Mouse (Mus musculus) MEL (cell line): ENCODE measurements around the gene Rabgap1l. TPM values are rescaled to one million over a fixed set of nuclear protein-coding genes. Genes with fewer than 3 reads are reported as not detected.
A peak's percentile ranks its signal among the peaks of the same experiment; 100 is the strongest.

Experiments used
- DNase-seq: peaks from one replicate; pipeline ENCODE4 v3.0.0; 2011; ENCODE audit warnings: low read depth, low spot score
- H3K27ac ChIP-seq: 2 replicates; pipeline ENCODE4 v1.5.1; 2012; ENCODE audit warnings: low read depth, mild to moderate bottlenecking, control low read depth, low read length, moderate library complexity; ENCODE audit not compliant: control insufficient read depth
- H3K27me3 ChIP-seq, 2 experiments: fragments of 150-350 bp in 1 of 2; sonication (generic) in 1 of 2; 2 replicates each; pipeline ENCODE4 v1.6.1; 2012; ENCODE audit warnings: low read length in 2 of 2, mild to moderate bottlenecking in 2 of 2, improper control_type of control experiment in 1 of 2, moderate library complexity in 1 of 2; ENCODE audit not compliant: insufficient read depth in 2 of 2, control insufficient read depth in 1 of 2
- H3K36me3 ChIP-seq, 2 experiments: 2 replicates each; pipeline ENCODE4 v1.6.1; 2012 to 2014; ENCODE audit warnings: low read length in 2 of 2, improper control_type of control experiment in 1 of 2, inconsistent platforms in 1 of 2, mild to moderate bottlenecking in 1 of 2; ENCODE audit not compliant: insufficient read depth in 2 of 2, control insufficient read depth in 1 of 2
- H3K4me1 ChIP-seq, 2 experiments: fragments of 150-350 bp in 1 of 2; sonication (generic) in 1 of 2; 2 replicates each; pipeline ENCODE4 v1.6.1; 2012; ENCODE audit warnings: low read length in 2 of 2, improper control_type of control experiment in 1 of 2, mild to moderate bottlenecking in 1 of 2; ENCODE audit not compliant: insufficient read depth in 2 of 2, control insufficient read depth in 1 of 2
- H3K4me3 ChIP-seq, 2 experiments: fragments of 150-350 bp in 1 of 2; sonication (generic) in 1 of 2; 2 replicates each; pipeline ENCODE4 v1.5.1; 2012; ENCODE audit warnings: low read depth in 2 of 2, low read length in 2 of 2, mild to moderate bottlenecking in 2 of 2, moderate library complexity in 2 of 2, control low read depth in 1 of 2, improper control_type of control experiment in 1 of 2; ENCODE audit not compliant: control insufficient read depth in 1 of 2, insufficient read depth in 1 of 2
- H3K79me2 ChIP-seq: 2 replicates; pipeline ENCODE4 v1.6.1; 2012; ENCODE audit warnings: mild to moderate bottlenecking, low read length, moderate library complexity; ENCODE audit not compliant: control insufficient read depth, poor library complexity, insufficient read depth
- H3K9ac ChIP-seq: 2 replicates; pipeline ENCODE4 v1.6.1; 2012; ENCODE audit warnings: low read depth, mild to moderate bottlenecking, control low read depth, low read length, moderate library complexity; ENCODE audit not compliant: control insufficient read depth, poor library complexity, severe bottlenecking
- H3K9me3 ChIP-seq: fragments of 150-350 bp; sonication (generic); replicated peaks from 2 replicates; pipeline ENCODE4 v1.6.1; 2012; ENCODE audit warnings: mild to moderate bottlenecking, low read length, improper control_type of control experiment, moderate library complexity; ENCODE audit not compliant: insufficient read depth
- CHD2 ChIP-seq: IDR thresholded peaks from 2 replicates; pipeline ENCODE4 v1.6.1; 2011; ENCODE audit warnings: low read length, improper control_type of control experiment
- ELF1 ChIP-seq: IDR thresholded peaks from 2 replicates; pipeline ENCODE4 v1.6.1; 2014; ENCODE audit warnings: low read depth, mild to moderate bottlenecking, inconsistent platforms, low read length, improper control_type of control experiment, moderate library complexity
- ETS1 ChIP-seq: IDR thresholded peaks from 2 replicates; pipeline ENCODE4 v1.6.1; 2012; ENCODE audit warnings: low read depth, mild to moderate bottlenecking, inconsistent platforms, low read length, improper control_type of control experiment, moderate library complexity
- GABPA ChIP-seq: IDR thresholded peaks from 2 replicates; pipeline ENCODE4 v1.6.1; 2012; ENCODE audit warnings: low read depth, mild to moderate bottlenecking, inconsistent platforms, low read length, improper control_type of control experiment, moderate library complexity
- HCFC1 ChIP-seq: IDR thresholded peaks from 2 replicates; pipeline ENCODE4 v1.6.1; 2012; ENCODE audit warnings: low read depth, mild to moderate bottlenecking, inconsistent platforms, low read length, improper control_type of control experiment, moderate library complexity
- KAT2A ChIP-seq: conservative IDR thresholded peaks from 2 replicates; pipeline ENCODE4 v1.6.1; 2012; ENCODE audit warnings: low read depth, low read length, improper control_type of control experiment, inconsistent platforms
- MAFK ChIP-seq: IDR thresholded peaks from 2 replicates; pipeline ENCODE4 v1.6.1; 2011; ENCODE audit warnings: low read depth, mild to moderate bottlenecking, low read length, improper control_type of control experiment, borderline replicate concordance
- MAX ChIP-seq: IDR thresholded peaks from 2 replicates; pipeline ENCODE4 v1.6.1; 2011; ENCODE audit warnings: low read length, improper control_type of control experiment
- MAZ ChIP-seq: IDR thresholded peaks from 2 replicates; pipeline ENCODE4 v1.6.1; 2012; ENCODE audit warnings: low read depth, mild to moderate bottlenecking, inconsistent platforms, low read length, improper control_type of control experiment
- MEF2A ChIP-seq: IDR thresholded peaks from 2 replicates; pipeline ENCODE4 v1.6.1; 2014; ENCODE audit warnings: low read depth, mild to moderate bottlenecking, inconsistent platforms, low read length, improper control_type of control experiment; ENCODE audit not compliant: poor library complexity, insufficient replicate concordance, severe bottlenecking; ENCODE audit errors: extremely low read depth
- MXI1 ChIP-seq: IDR thresholded peaks from 2 replicates; pipeline ENCODE4 v1.6.1; 2011; ENCODE audit warnings: mild to moderate bottlenecking, low read depth, low read length, improper control_type of control experiment
- MYB ChIP-seq: IDR thresholded peaks from 2 replicates; pipeline ENCODE4 v1.6.1; 2011; ENCODE audit warnings: mild to moderate bottlenecking, low read depth, low read length, improper control_type of control experiment
- NELFE ChIP-seq: IDR thresholded peaks from 2 replicates; pipeline ENCODE4 v1.6.1; 2011; ENCODE audit warnings: low read depth, low read length, improper control_type of control experiment
- NRF1 ChIP-seq: IDR thresholded peaks from 2 replicates; pipeline ENCODE4 v1.6.1; 2014; ENCODE audit warnings: low read depth, mild to moderate bottlenecking, inconsistent platforms, low read length, improper control_type of control experiment, moderate library complexity; ENCODE audit not compliant: poor library complexity, insufficient read depth, severe bottlenecking
- POLR2A ChIP-seq, 2 experiments: IDR thresholded peaks; 2 replicates each; pipeline ENCODE4 v1.6.1; 2011 to 2012; ENCODE audit warnings: low read length in 2 of 2, mild to moderate bottlenecking in 2 of 2, control low read depth in 1 of 2, improper control_type of control experiment in 1 of 2, low read depth in 1 of 2, moderate library complexity in 1 of 2; ENCODE audit not compliant: control insufficient read depth in 1 of 2, insufficient read depth in 1 of 2, poor library complexity in 1 of 2
- POLR2AphosphoS2 ChIP-seq: IDR thresholded peaks from 2 replicates; pipeline ENCODE4 v1.6.1; 2011; ENCODE audit warnings: low read length, improper control_type of control experiment
- POLR2AphosphoS5 ChIP-seq: IDR thresholded peaks from 2 replicates; pipeline ENCODE4 v1.6.1; 2012; ENCODE audit warnings: low read depth, borderline replicate concordance, mild to moderate bottlenecking, inconsistent platforms, low read length, moderate library complexity, mixed read lengths
- SIN3A ChIP-seq: IDR thresholded peaks from 2 replicates; pipeline ENCODE4 v1.6.1; 2012; ENCODE audit warnings: low read length, improper control_type of control experiment, inconsistent platforms
- TCF12 ChIP-seq: IDR thresholded peaks from 2 replicates; pipeline ENCODE4 v1.6.1; 2014; ENCODE audit warnings: low read depth, mild to moderate bottlenecking, inconsistent platforms, low read length, improper control_type of control experiment, moderate library complexity
- UBTF ChIP-seq: IDR thresholded peaks from 2 replicates; pipeline ENCODE4 v1.6.1; 2012; ENCODE audit warnings: low read depth, mild to moderate bottlenecking, inconsistent platforms, low read length, improper control_type of control experiment, moderate library complexity, borderline replicate concordance; ENCODE audit not compliant: insufficient read depth
- ZKSCAN1 ChIP-seq: IDR thresholded peaks from 2 replicates; pipeline ENCODE4 v1.6.1; 2012; ENCODE audit warnings: low read depth, mild to moderate bottlenecking, inconsistent platforms, low read length, improper control_type of control experiment, moderate library complexity
- ZMIZ1 ChIP-seq: IDR thresholded peaks from 2 replicates; pipeline ENCODE4 v1.6.1; 2012; ENCODE audit warnings: low read depth, mild to moderate bottlenecking, inconsistent platforms, low read length, improper control_type of control experiment, moderate library complexity
- polyA plus RNA-seq, 2 experiments: library from polyadenylated mRNA; stranded (reverse) in 1 of 2; unstranded in 1 of 2; fragments of >175 nt in 1 of 2; fragments of >200 nt in 1 of 2; gene quantifications; 2 replicates each; pipeline versions ENCODE4 v1.2.1 to v1.2.4; 2012; ENCODE audit warnings: low replicate concordance in 2 of 2, low read depth in 1 of 2; ENCODE audit not compliant: insufficient read length in 2 of 2, insufficient read depth in 1 of 2, missing spikeins in 1 of 2
- total RNA-seq: library from RNA; depleted of rRNA; stranded (reverse); fragments of 300-350 nt; gene quantifications from 2 replicates; pipeline ENCODE4 v1.2.3, GENCODE M21; 2012; rRNA removed

Rabgap1l gene
- total RNA-seq, result 24.0 and 26.2 TPM in 2 replicates
- 10 to 100 TPM in 1 of 2 experiments, not detected in 1; 24.1 TPM for polyA plus RNA-seq

DNA sequence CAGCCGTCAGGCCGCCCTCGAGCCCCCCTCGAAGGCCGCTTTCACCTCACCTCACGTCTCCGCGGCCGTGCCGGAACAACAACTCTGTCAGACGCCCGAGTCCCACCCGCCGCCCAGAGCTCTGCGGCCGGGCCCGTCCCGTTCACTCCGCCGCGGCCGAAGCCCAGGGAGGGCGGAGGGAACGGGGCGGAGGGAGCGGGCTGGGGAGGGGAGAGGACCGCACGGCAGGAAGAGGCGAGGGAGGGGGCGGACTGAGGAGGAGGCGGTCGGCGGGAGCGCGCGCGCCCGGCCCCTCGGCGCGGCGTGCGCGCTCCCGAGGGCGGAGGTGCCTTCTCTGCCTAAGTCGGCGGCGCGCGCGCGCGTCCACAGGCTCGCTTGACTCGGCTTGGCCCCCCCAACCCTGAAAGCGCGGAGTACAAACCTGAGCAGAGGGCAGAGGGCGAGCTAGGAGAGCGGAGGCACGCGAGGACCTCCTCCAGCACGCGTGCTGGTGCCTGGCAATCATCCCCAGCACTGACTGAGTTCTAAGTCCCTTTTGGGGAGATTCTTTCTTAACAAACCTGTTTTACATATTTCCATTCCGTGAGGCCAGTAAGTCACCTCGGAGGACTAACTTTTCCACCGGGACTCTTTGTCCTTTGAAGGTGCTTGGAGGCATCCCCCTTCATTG lies at the start of gene Rabgap1l:
TSS of gene Rabgap1l (minus strand) at position 526 of the 670 bp plus-strand sequence.
- H3K27me3 ChIP-seq, result no peaks in the 10 kb centered on the region
- H3K36me3 ChIP-seq, result peaks cover 0 to 24% of the 10 kb centered on the region in 2 experiments; a peak in 2 of 4 replicates
- peak; percentile 92 for DNase-seq
- H3K9ac ChIP-seq, result peak within 1 kb of the TSS; percentile 89
- H3K4me3 ChIP-seq, result peak within 1 kb of the TSS; percentile 70 to 84
- peaks cover 15 to 33% of the 10 kb centered on the region in 2 experiments for H3K4me1 ChIP-seq
- no peaks in the 10 kb centered on the region for H3K9me3 ChIP-seq
- TF ChIP-seq MXI1, result 0 out of 2 replicates have a peak, but pooled peaks have one; percentile 21
- no peak for TF ChIP-seq CHD2
- TF ChIP-seq MAX, result no peak
- peak; percentile 36; the same call in 1 of the 2 replicates for TF ChIP-seq NRF1
- peak; percentile 62; the same call in 1 of the 2 replicates for TF ChIP-seq POLR2AphosphoS2
- TF ChIP-seq ELF1, result peak; percentile 54; the same call in 1 of the 2 replicates
- peak; percentile 37; the same call in 1 of the 2 replicates for TF ChIP-seq ETS1
- no peak for TF ChIP-seq MYB
- TF ChIP-seq HCFC1, result peak; percentile 49
- peak; percentile 34; the same call in 1 of the 2 replicates for TF ChIP-seq POLR2AphosphoS5
- TF ChIP-seq MAZ, result peak; percentile 99
- TF ChIP-seq SIN3A, result no peak; the same call in 1 of the 2 replicates
- TF ChIP-seq POLR2A (IDR thresholded peaks at IDR 0.05; ENCODE audit: control insufficient read depth in 1 of 2, insufficient read depth in 1 of 2, low read depth in 1 of 2, low read length in 2 of 2, poor library complexity in 1 of 2), result peak; percentile 69 to 82; a peak in 3 of 4 replicates
- TF ChIP-seq UBTF, result 0 out of 2 replicates have a peak, but pooled peaks have one; percentile 26
- TF ChIP-seq ZMIZ1, result 0 out of 2 replicates have a peak, but pooled peaks have one; percentile 47
- peak; percentile 69 for TF ChIP-seq NELFE
- peak within 1 kb of the TSS; percentile 95 for H3K27ac ChIP-seq
- H3K79me2 ChIP-seq, result peaks cover 25% of the 10 kb centered on the region

- Histone ChIP-seq H3K27me3 (no peaks in the 10 kb centered on the region), H3K4me3 (no peak overlapping the region), H3K27ac (no peak overlapping the region), H3K4me1 (peaks cover 6 to 7% of the 10 kb centered on the region in 2 experiments), H3K9me3 (no peaks in the 10 kb centered on the region), H3K36me3 (peaks cover 0 to 10% of the 10 kb centered on the region in 2 experiments; a peak in 2 of 4 replicates), H3K9ac (no peak overlapping the region), H3K79me2 (no peaks in the 10 kb centered on the region)
- no peak for DNase-seq
- TF ChIP-seq ZKSCAN1 (no peak), MEF2A (no peak), KAT2A (no peak), TCF12 (no peak), NRF1 (no peak), MAFK (no peak), POLR2AphosphoS5 (no peak), ELF1 (no peak), HCFC1 (no peak), GABPA (no peak), UBTF (no peak)
Observed at GRCm38 (mm10) chr1:160842567-160842966, 49.6 kb upstream of the Rabgap1l start.
